Mouse (Mus musculus): ENCODE measurements at regions not wholly inside any gene's neighbourhood (a gene's known extent, or its start where the extent isn't known, plus 50 kb on each side); places are given as distances from the start of the nearest gene placed in this dataset.

GRCm38 (mm10) chr3:151329801-151330200 is 107.9 kb upstream of the Adgrl4 start:
- Histone ChIP-seq H3K4me1 (replicated peaks; ENCODE audit: control insufficient read depth, insufficient read depth) (no peaks in the 10 kb centered on the region), H3K4me2 (replicated peaks; ENCODE audit: low read depth) (no peak overlapping the region), H3K9me3 (ENCODE audit: control insufficient read depth, low read length) (no peaks in the 10 kb centered on the region), H3K4me3 (ENCODE audit: low read depth, low read length) (no peak overlapping the region), H3K9ac (ENCODE audit: low read length) (no peak overlapping the region), H3K36me3 (ENCODE audit: control insufficient read depth, insufficient read depth, low read length) (no peaks in the 10 kb centered on the region), H3K27me3 (ENCODE audit: control insufficient read depth, insufficient read depth, low read length) (no peaks in the 10 kb centered on the region), H3K27ac (replicated peaks) (no peak overlapping the region)
- WGBS: 71% methylated on average over 4 of the region's 4 CpGs
- no peak for ATAC-seq (ENCODE audit: low FRiP score, low TSS enrichment)
- TF ChIP-seq EP300 (optimal IDR thresholded peaks at IDR 0.05): no peak
- TF ChIP-seq CTCF (IDR thresholded peaks at IDR 0.05; ENCODE audit: low read depth): no peak
- no peak for DNase-seq (ENCODE audit: low spot score)

GRCm38 (mm10) chr3:151331906-151332305 is 105.8 kb upstream of the Adgrl4 start:
- Histone ChIP-seq H3K27me3 (ENCODE audit: control insufficient read depth, insufficient read depth, low read length) (no peaks in the 10 kb centered on the region), H3K4me1 (replicated peaks; ENCODE audit: control insufficient read depth, insufficient read depth) (no peaks in the 10 kb centered on the region), H3K9me3 (ENCODE audit: control insufficient read depth, low read length) (no peaks in the 10 kb centered on the region), H3K36me3 (ENCODE audit: control insufficient read depth, insufficient read depth, low read length) (no peaks in the 10 kb centered on the region), H3K4me3 (ENCODE audit: low read depth, low read length) (no peak overlapping the region), H3K9ac (ENCODE audit: low read length) (no peak overlapping the region), H3K4me2 (replicated peaks; ENCODE audit: low read depth) (no peak overlapping the region), H3K27ac (replicated peaks) (no peak overlapping the region)
- no peak for DNase-seq (ENCODE audit: low spot score)
- WGBS: 35% methylated on average over 2 of the region's 2 CpGs
- ATAC-seq (ENCODE audit: low FRiP score, low TSS enrichment): no peak
- no peak for TF ChIP-seq CTCF (IDR thresholded peaks at IDR 0.05; ENCODE audit: low read depth)
- no peak for TF ChIP-seq EP300 (optimal IDR thresholded peaks at IDR 0.05)

- Histone ChIP-seq H3K36me3 (ENCODE audit: control insufficient read depth, insufficient read depth, low read length) (no peaks in the 10 kb centered on the region), H3K4me2 (replicated peaks; ENCODE audit: low read depth) (no peak overlapping the region), H3K27ac (replicated peaks) (no peak overlapping the region), H3K4me3 (ENCODE audit: low read depth, low read length) (no peak overlapping the region), H3K27me3 (ENCODE audit: control insufficient read depth, insufficient read depth, low read length) (no peaks in the 10 kb centered on the region), H3K9ac (ENCODE audit: low read length) (no peak overlapping the region), H3K4me1 (replicated peaks; ENCODE audit: control insufficient read depth, insufficient read depth) (no peaks in the 10 kb centered on the region), H3K9me3 (ENCODE audit: control insufficient read depth, low read length) (no peaks in the 10 kb centered on the region)
- DNase-seq (ENCODE audit: low spot score): no peak
- TF ChIP-seq EP300 (optimal IDR thresholded peaks at IDR 0.05) (no peak), CTCF (IDR thresholded peaks at IDR 0.05; ENCODE audit: low read depth) (no peak)
- no peak for ATAC-seq (ENCODE audit: low FRiP score, low TSS enrichment)
- 59% methylated on average over 1 of the region's 1 CpGs for WGBS
Observed at GRCm38 (mm10) chr3:151332317-151332687, 105.4 kb upstream of the Adgrl4 start.

GRCm38 (mm10) chr3:151332688-151333452 is 104.8 kb upstream of the Adgrl4 start:
- TF ChIP-seq CTCF (IDR thresholded peaks at IDR 0.05; ENCODE audit: low read depth): no peak
- H3K27ac ChIP-seq (replicated peaks): no peak overlapping the region
- no peak overlapping the region for H3K4me2 ChIP-seq (replicated peaks; ENCODE audit: low read depth)
- WGBS: 64% methylated on average over 9 of the region's 9 CpGs
- H3K27me3 ChIP-seq (ENCODE audit: control insufficient read depth, insufficient read depth, low read length): no peaks in the 10 kb centered on the region
- H3K9ac ChIP-seq (ENCODE audit: low read length): no peak overlapping the region
- no peak for DNase-seq (ENCODE audit: low spot score)
- ATAC-seq (ENCODE audit: low FRiP score, low TSS enrichment): no peak
- H3K4me3 ChIP-seq (ENCODE audit: low read depth, low read length): no peak overlapping the region
- no peaks in the 10 kb centered on the region for H3K4me1 ChIP-seq (replicated peaks; ENCODE audit: control insufficient read depth, insufficient read depth)
- H3K9me3 ChIP-seq (ENCODE audit: control insufficient read depth, low read length): no peaks in the 10 kb centered on the region
- no peaks in the 10 kb centered on the region for H3K36me3 ChIP-seq (ENCODE audit: control insufficient read depth, insufficient read depth, low read length)

GRCm38 (mm10) chr3:151333867-151334341 is 103.8 kb upstream of the Adgrl4 start:
- no peaks in the 10 kb centered on the region for H3K36me3 ChIP-seq (ENCODE audit: control insufficient read depth, insufficient read depth, low read length)
- 66% methylated on average over 6 of the region's 6 CpGs for WGBS
- TF ChIP-seq EP300 (optimal IDR thresholded peaks at IDR 0.05): no peak
- no peak for TF ChIP-seq CTCF (IDR thresholded peaks at IDR 0.05; ENCODE audit: low read depth)

GRCm38 (mm10) chr3:151351481-151352090 is 86.1 kb upstream of the Adgrl4 start:
- ATAC-seq (ENCODE audit: low FRiP score, low TSS enrichment) (no peak), DNase-seq (ENCODE audit: low spot score) (no peak)
- Histone ChIP-seq H3K9ac (ENCODE audit: low read length) (no peak overlapping the region), H3K27ac (replicated peaks) (no peak overlapping the region), H3K4me2 (replicated peaks; ENCODE audit: low read depth) (no peak overlapping the region), H3K27me3 (ENCODE audit: control insufficient read depth, insufficient read depth, low read length) (no peaks in the 10 kb centered on the region), H3K36me3 (ENCODE audit: control insufficient read depth, insufficient read depth, low read length) (no peaks in the 10 kb centered on the region), H3K9me3 (ENCODE audit: control insufficient read depth, low read length) (no peaks in the 10 kb centered on the region), H3K4me3 (ENCODE audit: low read depth, low read length) (no peak overlapping the region), H3K4me1 (replicated peaks; ENCODE audit: control insufficient read depth, insufficient read depth) (no peaks in the 10 kb centered on the region)
- 27% methylated on average over 4 of the region's 4 CpGs for WGBS
- TF ChIP-seq CTCF (IDR thresholded peaks at IDR 0.05; ENCODE audit: low read depth) (no peak), EP300 (optimal IDR thresholded peaks at IDR 0.05) (no peak)

More at GRCm38 (mm10) chr3:151333867-151334341, 103.8 kb upstream of the Adgrl4 start:
- ATAC-seq (ENCODE audit: low FRiP score, low TSS enrichment) (no peak), DNase-seq (ENCODE audit: low spot score) (no peak)
- H3K4me3 ChIP-seq (ENCODE audit: low read depth, low read length): no peak overlapping the region
- no peak overlapping the region for H3K9ac ChIP-seq (ENCODE audit: low read length)
- no peak overlapping the region for H3K27ac ChIP-seq (replicated peaks)
- no peaks in the 10 kb centered on the region for H3K4me1 ChIP-seq (replicated peaks; ENCODE audit: control insufficient read depth, insufficient read depth)
- H3K4me2 ChIP-seq (replicated peaks; ENCODE audit: low read depth): no peak overlapping the region
- H3K27me3 ChIP-seq (ENCODE audit: control insufficient read depth, insufficient read depth, low read length): no peaks in the 10 kb centered on the region
- no peaks in the 10 kb centered on the region for H3K9me3 ChIP-seq (ENCODE audit: control insufficient read depth, low read length)

Data from stomach, postnatal 0 days (tissue).